Mouse (Mus musculus): ENCODE measurements around the gene Creb3l2. TPM values are rescaled to one million over a fixed set of nuclear protein-coding genes. Genes with fewer than 3 reads are reported as not detected.

The Creb3l2 gene
- polyA plus RNA-seq (2012; rRNA removed), result 21.0 and 24.1 TPM in 2 replicates

GRCm38 (mm10) chr6:37442041-37442667, at the start of gene Creb3l2:
Gene Creb3l2 (minus strand): TSS chr6:37442146.
- under 1% methylated on average over 33 of the region's 33 CpGs for WGBS
- Histone ChIP-seq H3K4me3 (replicated peaks; ENCODE audit: extremely low read depth, low read depth, low read length) (peak within 1 kb of the TSS; percentile 95), H3K4me1 (ENCODE audit: control insufficient read depth, insufficient read depth, low read length) (peaks cover 11% of the 10 kb centered on the region)
- TF ChIP-seq CTCF (IDR thresholded peaks at IDR 0.05; ENCODE audit: insufficient read depth, low read length), result no peak
- peak; percentile 97; the same call in 1 of the 2 replicates for TF ChIP-seq POLR2A (IDR thresholded peaks at IDR 0.05; ENCODE audit: borderline replicate concordance, extremely low read depth, low read depth, low read length)
- peak; percentile 97 for DNase-seq

- no peaks in the 10 kb centered on the region for H3K4me1 ChIP-seq (ENCODE audit: control insufficient read depth, insufficient read depth, low read length)
- H3K4me3 ChIP-seq (replicated peaks; ENCODE audit: extremely low read depth, low read depth, low read length), result no peak overlapping the region
- WGBS, result 76% methylated on average over 4 of the region's 4 CpGs
- TF ChIP-seq POLR2A (IDR thresholded peaks at IDR 0.05; ENCODE audit: borderline replicate concordance, extremely low read depth, low read depth, low read length) (no peak), CTCF (IDR thresholded peaks at IDR 0.05; ENCODE audit: insufficient read depth, low read length) (no peak)
- no peak for DNase-seq
These were observed 44.6 kb upstream of the Creb3l2 start for GRCm38 (mm10) chr6:37486502-37486901.

GRCm38 (mm10) chr6:37484588-37485070, 42.7 kb upstream of the Creb3l2 start:
- 52% methylated on average over 1 of the region's 1 CpGs for WGBS
- DNase-seq, result no peak
- Histone ChIP-seq H3K4me1 (ENCODE audit: control insufficient read depth, insufficient read depth, low read length) (no peaks in the 10 kb centered on the region), H3K4me3 (replicated peaks; ENCODE audit: extremely low read depth, low read depth, low read length) (no peak overlapping the region)
- TF ChIP-seq POLR2A (IDR thresholded peaks at IDR 0.05; ENCODE audit: borderline replicate concordance, extremely low read depth, low read depth, low read length) (no peak), CTCF (IDR thresholded peaks at IDR 0.05; ENCODE audit: insufficient read depth, low read length) (no peak)

- Histone ChIP-seq H3K4me3 (replicated peaks; ENCODE audit: extremely low read depth, low read depth, low read length) (no peak overlapping the region), H3K4me1 (ENCODE audit: control insufficient read depth, insufficient read depth, low read length) (no peaks in the 10 kb centered on the region)
- no peak for DNase-seq
- 61% methylated on average over 5 of the region's 5 CpGs for WGBS
- TF ChIP-seq POLR2A (IDR thresholded peaks at IDR 0.05; ENCODE audit: borderline replicate concordance, extremely low read depth, low read depth, low read length) (no peak), CTCF (IDR thresholded peaks at IDR 0.05; ENCODE audit: insufficient read depth, low read length) (no peak)
These were observed 41.3 kb upstream of the Creb3l2 start for GRCm38 (mm10) chr6:37483262-37483661.

GRCm38 (mm10) chr6:37481147-37481546, 39.2 kb upstream of the Creb3l2 start:
- H3K4me1 ChIP-seq (ENCODE audit: control insufficient read depth, insufficient read depth, low read length), result no peaks in the 10 kb centered on the region
- H3K4me3 ChIP-seq (replicated peaks; ENCODE audit: extremely low read depth, low read depth, low read length), result no peak overlapping the region
- DNase-seq, result no peak
- no peak for TF ChIP-seq CTCF (IDR thresholded peaks at IDR 0.05; ENCODE audit: insufficient read depth, low read length)
- no peak for TF ChIP-seq POLR2A (IDR thresholded peaks at IDR 0.05; ENCODE audit: borderline replicate concordance, extremely low read depth, low read depth, low read length)
- 62% methylated on average over 3 of the region's 3 CpGs for WGBS

GRCm38 (mm10) chr6:37480008-37480407, 38.1 kb upstream of the Creb3l2 start:
- no peak overlapping the region for H3K4me3 ChIP-seq (replicated peaks; ENCODE audit: extremely low read depth, low read depth, low read length)
- DNase-seq, result no peak
- H3K4me1 ChIP-seq (ENCODE audit: control insufficient read depth, insufficient read depth, low read length), result no peaks in the 10 kb centered on the region
- TF ChIP-seq POLR2A (IDR thresholded peaks at IDR 0.05; ENCODE audit: borderline replicate concordance, extremely low read depth, low read depth, low read length) (no peak), CTCF (IDR thresholded peaks at IDR 0.05; ENCODE audit: insufficient read depth, low read length) (no peak)

- H3K4me3 ChIP-seq (replicated peaks; ENCODE audit: extremely low read depth, low read depth, low read length), result no peak overlapping the region
- no peak for DNase-seq
- H3K4me1 ChIP-seq (ENCODE audit: control insufficient read depth, insufficient read depth, low read length), result no peaks in the 10 kb centered on the region
- TF ChIP-seq CTCF (IDR thresholded peaks at IDR 0.05; ENCODE audit: insufficient read depth, low read length) (no peak), POLR2A (IDR thresholded peaks at IDR 0.05; ENCODE audit: borderline replicate concordance, extremely low read depth, low read depth, low read length) (no peak)
- WGBS, result 83% methylated on average over 2 of the region's 2 CpGs
These were observed 36.5 kb upstream of the Creb3l2 start for GRCm38 (mm10) chr6:37478481-37478880.

- no peaks in the 10 kb centered on the region for H3K4me1 ChIP-seq (ENCODE audit: control insufficient read depth, insufficient read depth, low read length)
- DNase-seq, result peak; percentile 11
These were observed 31.9 kb upstream of the Creb3l2 start for GRCm38 (mm10) chr6:37473674-37474342.

GRCm38 (mm10) chr6:37470216-37470615, 28.3 kb upstream of the Creb3l2 start:
- TF ChIP-seq POLR2A (IDR thresholded peaks at IDR 0.05; ENCODE audit: borderline replicate concordance, extremely low read depth, low read depth, low read length), result no peak
- TF ChIP-seq CTCF (IDR thresholded peaks at IDR 0.05; ENCODE audit: insufficient read depth, low read length), result no peak
- no peak for DNase-seq
- Histone ChIP-seq H3K4me1 (ENCODE audit: control insufficient read depth, insufficient read depth, low read length) (no peaks in the 10 kb centered on the region), H3K4me3 (replicated peaks; ENCODE audit: extremely low read depth, low read depth, low read length) (no peak overlapping the region)
- 69% methylated on average over 4 of the region's 4 CpGs for WGBS

More at GRCm38 (mm10) chr6:37473674-37474342, 31.9 kb upstream of the Creb3l2 start:
- TF ChIP-seq POLR2A (IDR thresholded peaks at IDR 0.05; ENCODE audit: borderline replicate concordance, extremely low read depth, low read depth, low read length) (no peak), CTCF (IDR thresholded peaks at IDR 0.05; ENCODE audit: insufficient read depth, low read length) (no peak)
- no peak overlapping the region for H3K4me3 ChIP-seq (replicated peaks; ENCODE audit: extremely low read depth, low read depth, low read length)
- WGBS, result 85% methylated on average over 4 of the region's 4 CpGs

GRCm38 (mm10) chr6:37465847-37466246, 23.9 kb upstream of the Creb3l2 start:
- DNase-seq, result no peak
- Histone ChIP-seq H3K4me3 (replicated peaks; ENCODE audit: extremely low read depth, low read depth, low read length) (no peak overlapping the region), H3K4me1 (ENCODE audit: control insufficient read depth, insufficient read depth, low read length) (no peaks in the 10 kb centered on the region)
- TF ChIP-seq CTCF (IDR thresholded peaks at IDR 0.05; ENCODE audit: insufficient read depth, low read length) (no peak), POLR2A (IDR thresholded peaks at IDR 0.05; ENCODE audit: borderline replicate concordance, extremely low read depth, low read depth, low read length) (no peak)
- 68% methylated on average over 5 of the region's 5 CpGs for WGBS
